Mouse (Mus musculus) small intestine, adult 2 months (tissue): ENCODE measurements at regions not wholly inside any gene's neighbourhood (a gene's known extent, or its start where the extent isn't known, plus 50 kb on each side); places are given as distances from the start of the nearest gene placed in this dataset.

Source experiments
- CTCF ChIP-seq: fragments of 200-500 bp; IDR thresholded peaks from 2 replicates; pipeline ENCODE4 v1.5.1; 2012; ENCODE audit warnings: low read depth, mild to moderate bottlenecking, control low read depth, inconsistent platforms, low read length, moderate library complexity, mixed read lengths; ENCODE audit not compliant: insufficient replicate concordance, insufficient read length; ENCODE audit errors: extremely low read depth
- POLR2A ChIP-seq: fragments of 200-500 bp; IDR thresholded peaks from 2 replicates; pipeline ENCODE4 v1.6.1; 2012; ENCODE audit warnings: low read depth, mild to moderate bottlenecking, control low read depth, inconsistent platforms, low read length, moderate library complexity

- TF ChIP-seq CTCF: no peak
- TF ChIP-seq POLR2A: no peak
Measured at GRCm38 (mm10) chr13:84752491-84752820, 436.8 kb upstream of the Ccnh start.
